20 mouse cellular contexts compared by ENCODE assay signal in genomic region chr19:47473453-47473852, GRCm38 (mm10). TPM values are rescaled to one million over a fixed set of nuclear protein-coding genes. Genes with fewer than 3 reads are reported as not detected.
DNase-seq lines count a peak whose midpoint lies in the region; ATAC-seq and TF ChIP-seq lines count a peak whose summit lies in the region.
"Had no signal": no experiment of that assay in that cellular context is flagged by ENCODE, and none has a peak within 500 bp of the region (broad histone marks: within the 10 kb centered on the region; RNA-seq: fewer than 3 reads in every experiment).

No protein-coding gene starts in this region.

- no peak for TF ChIP-seq POLR2A in lung, adult 2 months (IDR thresholded peaks at IDR 0.05; ENCODE audit: borderline replicate concordance, extremely low read depth, low read depth, low read length)

- WGBS in heart, embryonic 14.5 days = 82% methylated on average over 3 of the region's 3 CpGs
- 82% methylated on average over 3 of the region's 3 CpGs for WGBS in heart, embryonic 11.5 days (ENCODE audit: insufficient replicate concordance)
- WGBS in neural tube, embryonic 11.5 days = 66% methylated on average over 3 of the region's 3 CpGs
- 50% methylated on average over 3 of the region's 3 CpGs for WGBS in neural tube, embryonic 15.5 days
- 64% methylated on average over 3 of the region's 3 CpGs for WGBS in hindbrain, embryonic 13.5 days
- 57% methylated on average over 3 of the region's 3 CpGs for WGBS in midbrain, embryonic 16.5 days
- 73% methylated on average over 3 of the region's 3 CpGs for WGBS in lung, adult 2 months

- no peaks in the 10 kb centered on the region for H3K27me3 ChIP-seq in heart, embryonic 14.5 days (ENCODE audit: control insufficient read depth, insufficient read depth, low read length)
- no peaks in the 10 kb centered on the region for H3K27me3 ChIP-seq in heart, embryonic 11.5 days (ENCODE audit: control insufficient read depth, insufficient read depth, low read length)
- no peaks in the 10 kb centered on the region for H3K27me3 ChIP-seq in neural tube, embryonic 11.5 days (ENCODE audit: control insufficient read depth, insufficient read depth, low read length)
- no peaks in the 10 kb centered on the region for H3K27me3 ChIP-seq in neural tube, embryonic 15.5 days (replicated peaks)
- H3K27me3 ChIP-seq in hindbrain, embryonic 13.5 days = no peaks in the 10 kb centered on the region
- H3K27me3 ChIP-seq in midbrain, embryonic 16.5 days (ENCODE audit: control insufficient read depth, insufficient read depth, low read depth, low read length) = no peaks in the 10 kb centered on the region
- H3K27me3 ChIP-seq: embryonic facial prominence, embryonic 13.5 days had no signal

- H3K36me3 ChIP-seq in heart, embryonic 14.5 days (ENCODE audit: control insufficient read depth, insufficient read depth, low read length) = no peaks in the 10 kb centered on the region
- H3K36me3 ChIP-seq in heart, embryonic 11.5 days (ENCODE audit: control insufficient read depth, insufficient read depth, low read length) = no peaks in the 10 kb centered on the region
- H3K36me3 ChIP-seq in neural tube, embryonic 11.5 days (ENCODE audit: control insufficient read depth, insufficient read depth, low read length) = no peaks in the 10 kb centered on the region
- no peaks in the 10 kb centered on the region for H3K36me3 ChIP-seq in neural tube, embryonic 15.5 days
- no peaks in the 10 kb centered on the region for H3K36me3 ChIP-seq in hindbrain, embryonic 13.5 days
- no peaks in the 10 kb centered on the region for H3K36me3 ChIP-seq in midbrain, embryonic 16.5 days (ENCODE audit: control insufficient read depth, insufficient read depth, low read length)
- H3K36me3 ChIP-seq: embryonic facial prominence, embryonic 13.5 days had no signal

- no peak overlapping the region; a peak in 1 of 4 replicates for H3K27ac ChIP-seq in heart, embryonic 14.5 days (replicated peaks in 1 of 2; ENCODE audit: control insufficient read depth in 1 of 2, insufficient read depth in 1 of 2, low read depth in 2 of 2, low read length in 2 of 2)
- H3K27ac ChIP-seq in heart, embryonic 11.5 days (ENCODE audit: low read depth, low read length) = no peak overlapping the region
- H3K27ac ChIP-seq in neural tube, embryonic 11.5 days (ENCODE audit: low read depth, low read length) = peak overlapping the region; percentile 55; the same call in 1 of the 2 replicates
- H3K27ac ChIP-seq in neural tube, embryonic 15.5 days (replicated peaks) = no peak overlapping the region
- H3K27ac ChIP-seq in hindbrain, embryonic 13.5 days = peak overlapping the region; percentile 36; the same call in 1 of the 2 replicates
- H3K27ac ChIP-seq in midbrain, embryonic 16.5 days (ENCODE audit: low read length) = no peak overlapping the region
- H3K27ac ChIP-seq: embryonic facial prominence, embryonic 13.5 days; kidney, postnatal 0 days; left cerebral cortex, adult 2 months; macrophage had no signal

- TF ChIP-seq CTCF in lung, adult 2 months (IDR thresholded peaks at IDR 0.05; ENCODE audit: insufficient read depth, low read length) = no peak

- H3K4me3 ChIP-seq in heart, embryonic 14.5 days (ENCODE audit: control insufficient read depth in 1 of 2, insufficient read depth in 1 of 2, low read depth in 1 of 2, low read length in 2 of 2) = no peak overlapping the region
- no peak overlapping the region for H3K4me3 ChIP-seq in heart, embryonic 11.5 days (ENCODE audit: low read depth, low read length)
- no peak overlapping the region for H3K4me3 ChIP-seq in neural tube, embryonic 11.5 days (ENCODE audit: low read depth, low read length)
- no peak overlapping the region for H3K4me3 ChIP-seq in neural tube, embryonic 15.5 days (replicated peaks)
- H3K4me3 ChIP-seq in hindbrain, embryonic 13.5 days = no peak overlapping the region
- no peak overlapping the region for H3K4me3 ChIP-seq in midbrain, embryonic 16.5 days (ENCODE audit: low read depth, low read length)
- H3K4me3 ChIP-seq in lung, adult 2 months (replicated peaks; ENCODE audit: extremely low read depth, low read depth, low read length) = no peak overlapping the region
- H3K4me3 ChIP-seq: embryonic facial prominence, embryonic 13.5 days; erythroblast, embryonic 14.5 days; left cerebral cortex, adult 2 months had no signal

- H3K9ac ChIP-seq in heart, embryonic 14.5 days (ENCODE audit: low read length) = no peak overlapping the region
- no peak overlapping the region for H3K9ac ChIP-seq in heart, embryonic 11.5 days (ENCODE audit: low read depth, low read length)
- no peak overlapping the region for H3K9ac ChIP-seq in neural tube, embryonic 11.5 days (ENCODE audit: low read length)
- H3K9ac ChIP-seq in neural tube, embryonic 15.5 days (replicated peaks) = no peak overlapping the region
- H3K9ac ChIP-seq in hindbrain, embryonic 13.5 days = no peak overlapping the region
- no peak overlapping the region; the same call in 1 of the 2 replicates for H3K9ac ChIP-seq in midbrain, embryonic 16.5 days (ENCODE audit: low read depth, low read length)
- H3K9ac ChIP-seq: embryonic facial prominence, embryonic 13.5 days had no signal

- no peak for DNase-seq in neural tube, embryonic 11.5 days (ENCODE audit: low spot score)
- no peak for DNase-seq in left cerebral cortex, adult 18-20 months (ENCODE audit: low spot score in 2 of 2)
- no peak for DNase-seq in lung, adult 2 months
- DNase-seq: cerebellum, adult 8-10 months; cerebellum, postnatal 36 days; kidney, adult 11 months; layer of hippocampus, adult 9-11 months; retina, postnatal 1 day; thymus, postnatal 25 days had no signal

- H3K4me1 ChIP-seq in heart, embryonic 14.5 days (ENCODE audit: control insufficient read depth in 2 of 2, insufficient read depth in 2 of 2, low read length in 2 of 2) = peaks cover 4 to 17% of the 10 kb centered on the region in 2 experiments
- peaks cover 3% of the 10 kb centered on the region; the same call in 1 of the 2 replicates for H3K4me1 ChIP-seq in heart, embryonic 11.5 days (ENCODE audit: control insufficient read depth, insufficient read depth, low read length)
- H3K4me1 ChIP-seq in neural tube, embryonic 11.5 days (ENCODE audit: control insufficient read depth, insufficient read depth, low read length) = 0 out of 2 replicates have a peak, but pooled peaks cover 7% of the 10 kb centered on the region
- H3K4me1 ChIP-seq in neural tube, embryonic 15.5 days = peaks cover 10% of the 10 kb centered on the region
- H3K4me1 ChIP-seq in hindbrain, embryonic 13.5 days (replicated peaks) = peaks cover 11% of the 10 kb centered on the region
- peaks cover 9% of the 10 kb centered on the region; the same call in 1 of the 2 replicates for H3K4me1 ChIP-seq in midbrain, embryonic 16.5 days (ENCODE audit: control insufficient read depth, insufficient read depth, low read length)
- H3K4me1 ChIP-seq in lung, adult 2 months (ENCODE audit: control insufficient read depth, insufficient read depth, low read length) = no peaks in the 10 kb centered on the region

- ATAC-seq in heart, embryonic 14.5 days (ENCODE audit: insufficient number of reproducible peaks, insufficient read depth, low FRiP score, low read depth) = no peak
- ATAC-seq in heart, embryonic 11.5 days (replicated peaks; ENCODE audit: insufficient number of reproducible peaks, low FRiP score, low TSS enrichment) = no peak
- no peak for ATAC-seq in neural tube, embryonic 11.5 days (ENCODE audit: insufficient read depth, low FRiP score, low TSS enrichment)
- ATAC-seq in neural tube, embryonic 15.5 days (ENCODE audit: low FRiP score) = no peak
- no peak for ATAC-seq in hindbrain, embryonic 13.5 days (ENCODE audit: low FRiP score)
- ATAC-seq in midbrain, embryonic 16.5 days = no peak
- ATAC-seq: lung, postnatal 0 days had no signal

- H3K9me3 ChIP-seq in heart, embryonic 14.5 days (ENCODE audit: control insufficient read depth, low read length) = no peaks in the 10 kb centered on the region
- no peaks in the 10 kb centered on the region for H3K9me3 ChIP-seq in heart, embryonic 11.5 days (replicated peaks; ENCODE audit: control insufficient read depth, low read length)
- no peaks in the 10 kb centered on the region for H3K9me3 ChIP-seq in neural tube, embryonic 11.5 days (ENCODE audit: control insufficient read depth, low read length)
- no peaks in the 10 kb centered on the region for H3K9me3 ChIP-seq in neural tube, embryonic 15.5 days (replicated peaks)
- no peaks in the 10 kb centered on the region for H3K9me3 ChIP-seq in hindbrain, embryonic 13.5 days
- no peaks in the 10 kb centered on the region for H3K9me3 ChIP-seq in midbrain, embryonic 16.5 days (replicated peaks; ENCODE audit: control insufficient read depth, low read length, poor library complexity, severe bottlenecking)
- H3K9me3 ChIP-seq: embryonic facial prominence, embryonic 13.5 days had no signal

- 0 out of 2 replicates have a peak overlapping the region, but pooled peaks have one; percentile 24 for H3K4me2 ChIP-seq in heart, embryonic 14.5 days (ENCODE audit: low read length)
- H3K4me2 ChIP-seq in heart, embryonic 11.5 days = no peak overlapping the region
- no peak overlapping the region for H3K4me2 ChIP-seq in neural tube, embryonic 11.5 days (ENCODE audit: low read depth)
- H3K4me2 ChIP-seq in neural tube, embryonic 15.5 days = no peak overlapping the region
- no peak overlapping the region for H3K4me2 ChIP-seq in hindbrain, embryonic 13.5 days
- peak overlapping the region; percentile 32; the same call in 1 of the 2 replicates for H3K4me2 ChIP-seq in midbrain, embryonic 16.5 days (ENCODE audit: low read length)
- H3K4me2 ChIP-seq: embryonic facial prominence, embryonic 13.5 days had no signal

RNA-seq across cellular contexts. Expression of gene Sh3pxd2a, which starts 9.3 kb away (rescaled TPM):
- polyA plus RNA-seq in heart, embryonic 14.5 days (2014; fragmentation: Nextera tagmentation; extraction: Ambion mirVana) = 8.5 and 9.7 TPM in 2 replicates
- 6.9 and 10.1 TPM in 2 replicates for polyA plus RNA-seq in heart, embryonic 11.5 days (2014; fragmentation: Nextera tagmentation; extraction: Ambion mirVana)
- 4.7 and 5.7 TPM in 2 replicates for polyA plus RNA-seq in neural tube, embryonic 11.5 days (2014; fragmentation: Nextera tagmentation; extraction: Ambion mirVana)
- polyA plus RNA-seq in neural tube, embryonic 15.5 days (2015; fragmentation: Nextera tagmentation; extraction: Ambion mirVana) = 2.2 and 3.3 TPM in 2 replicates
- polyA plus RNA-seq in hindbrain, embryonic 13.5 days (2015; fragmentation: Nextera tagmentation; extraction: Ambion mirVana) = 2.1 and 2.5 TPM in 2 replicates
- polyA plus RNA-seq in midbrain, embryonic 16.5 days (2015; fragmentation: Nextera tagmentation; extraction: Ambion mirVana) = 1.5 and 1.8 TPM in 2 replicates
- 10 to 100 TPM; 31.8 to 32.4 TPM for total RNA-seq in left cerebral cortex, adult 18-20 months (2021)
- polyA plus RNA-seq in lung, adult 2 months (2012; rRNA removed) = 36.9 and 40.9 TPM in 2 replicates

Comparison
In these comparisons a context has a peak if more than half of its experiments do, and no peak if none do; other contexts are left out.
1. H3K27ac ChIP-seq: peak in neural tube, embryonic 11.5 days (single experiment) and hindbrain, embryonic 13.5 days (single experiment); none in heart, embryonic 14.5 days (0 of 2), heart, embryonic 11.5 days (single experiment), neural tube, embryonic 15.5 days (single experiment) and midbrain, embryonic 16.5 days (single experiment).
2. H3K4me2 ChIP-seq: peak in heart, embryonic 14.5 days (single experiment) and midbrain, embryonic 16.5 days (single experiment); none in heart, embryonic 11.5 days (single experiment), neural tube, embryonic 11.5 days (single experiment), neural tube, embryonic 15.5 days (single experiment) and hindbrain, embryonic 13.5 days (single experiment).